Mouse (Mus musculus) cerebellum, postnatal 10 days (tissue): ENCODE data around the gene Mmp8.

Experiments used
- DNase-seq, 2 experiments: peaks; one replicate each; pipeline ENCODE4 v3.0.0; 2021; ENCODE audit warnings: mixed read lengths in 2 of 2

Gene Mmp8

GRCm38 (mm10) chr9:7594816-7595540 is 36.7 kb downstream of the Mmp8 start:
- peak; percentile 87 to 91 for DNase-seq

GRCm38 (mm10) chr9:7602982-7603742 is 44.9 kb downstream of the Mmp8 start:
- DNase-seq: peak; percentile 83 to 84

- peak; percentile 40 to 57 for DNase-seq
Observed at GRCm38 (mm10) chr9:7604005-7604404, 45.7 kb downstream of the Mmp8 start.

DNA sequence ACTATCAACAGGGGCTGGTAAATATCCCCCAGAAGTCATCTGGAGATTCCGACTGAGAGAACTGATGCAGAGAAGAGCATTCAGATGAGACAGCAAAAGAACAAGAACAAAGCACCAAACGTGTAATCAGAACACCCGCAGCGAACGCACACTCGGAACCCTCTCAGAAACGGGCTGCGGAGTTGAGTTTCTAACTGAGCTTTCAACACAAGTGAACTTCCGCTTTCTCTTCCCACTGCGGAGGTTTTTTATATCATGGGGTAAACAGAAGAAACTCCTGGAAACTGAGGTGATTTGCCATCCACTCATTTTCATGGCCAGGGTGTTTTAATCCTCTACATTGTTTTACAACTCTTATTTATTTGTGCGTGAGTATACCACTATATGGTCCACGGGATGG is 47.4 kb downstream of the Mmp8 start:
- no peak for DNase-seq
